Mouse (Mus musculus): ENCODE results near the gene Ankrd44.

The Ankrd44 gene

DNA sequence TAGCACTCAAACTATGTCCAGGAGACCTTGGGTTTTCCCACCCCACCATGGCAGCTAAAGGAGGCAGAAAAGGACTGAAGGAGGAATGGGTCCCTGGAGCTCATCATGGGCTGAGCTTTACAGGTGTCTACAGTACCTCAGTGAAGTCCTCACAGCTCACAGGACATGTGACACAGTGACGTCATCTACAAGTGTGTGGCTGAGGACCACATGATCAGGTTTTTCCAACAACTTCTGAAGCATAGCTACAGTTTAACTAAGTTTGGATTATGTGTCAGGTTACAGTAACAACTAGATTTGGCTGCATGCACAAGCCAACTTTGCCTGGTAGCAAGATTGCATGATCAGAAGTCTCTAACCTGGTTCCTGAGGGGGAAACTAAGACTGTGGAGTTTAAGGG, 78.9 kb downstream of the Ankrd44 start:
- no peak for DNase-seq (ENCODE audit: low spot score)

DNA sequence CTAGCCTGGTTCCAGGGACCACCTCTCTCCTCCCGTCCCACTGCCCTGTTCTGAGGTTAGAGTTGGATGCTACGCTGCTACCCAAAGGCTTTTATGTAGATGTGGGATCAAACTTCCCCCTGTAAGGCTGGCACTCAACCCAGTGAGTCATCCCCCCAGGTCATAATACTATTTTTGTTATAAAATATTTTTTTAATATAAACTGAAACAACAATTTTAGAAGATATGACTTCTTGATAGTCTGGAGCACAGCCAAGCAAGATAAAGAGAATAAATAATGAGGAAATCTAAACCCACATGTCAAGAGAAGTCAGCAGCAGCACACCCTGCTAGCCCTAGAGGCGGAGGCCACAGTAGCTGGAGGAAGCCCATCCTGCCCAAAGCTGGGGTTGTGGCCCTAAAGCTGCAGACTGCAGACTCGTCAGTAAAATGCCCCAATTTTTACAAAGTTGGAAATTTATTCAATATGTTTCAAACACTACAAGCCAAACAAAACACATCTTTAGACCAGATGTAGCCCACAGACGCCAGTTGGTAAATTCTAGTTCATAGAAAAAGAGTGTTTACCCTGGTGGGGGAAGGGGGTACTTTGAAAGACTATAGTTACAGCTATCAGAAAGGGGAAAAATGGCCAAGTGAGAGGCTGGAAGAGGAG, 79.7 kb downstream of the Ankrd44 start:
- DNase-seq (ENCODE audit: low spot score), result no peak

DNA sequence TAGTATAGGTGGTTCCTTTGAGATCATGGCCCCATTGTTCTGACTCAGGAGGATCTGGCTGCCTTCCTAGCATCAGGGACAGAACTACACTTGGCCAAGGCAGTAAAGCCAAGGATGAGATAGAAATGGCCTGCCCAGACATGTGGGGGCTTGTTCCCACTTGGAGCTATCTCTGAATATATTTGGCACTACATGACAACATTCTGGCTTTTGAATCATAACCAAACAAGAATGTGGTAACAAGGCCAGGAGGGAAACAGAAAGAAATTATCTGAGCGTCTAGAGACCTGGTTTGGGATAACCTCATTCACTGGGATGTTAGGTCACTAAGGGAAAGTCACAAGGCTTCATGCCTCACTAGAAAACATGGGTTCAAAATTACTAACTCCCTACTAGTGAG, 81.8 kb downstream of the Ankrd44 start:
- no peak for DNase-seq (ENCODE audit: low spot score)

DNA sequence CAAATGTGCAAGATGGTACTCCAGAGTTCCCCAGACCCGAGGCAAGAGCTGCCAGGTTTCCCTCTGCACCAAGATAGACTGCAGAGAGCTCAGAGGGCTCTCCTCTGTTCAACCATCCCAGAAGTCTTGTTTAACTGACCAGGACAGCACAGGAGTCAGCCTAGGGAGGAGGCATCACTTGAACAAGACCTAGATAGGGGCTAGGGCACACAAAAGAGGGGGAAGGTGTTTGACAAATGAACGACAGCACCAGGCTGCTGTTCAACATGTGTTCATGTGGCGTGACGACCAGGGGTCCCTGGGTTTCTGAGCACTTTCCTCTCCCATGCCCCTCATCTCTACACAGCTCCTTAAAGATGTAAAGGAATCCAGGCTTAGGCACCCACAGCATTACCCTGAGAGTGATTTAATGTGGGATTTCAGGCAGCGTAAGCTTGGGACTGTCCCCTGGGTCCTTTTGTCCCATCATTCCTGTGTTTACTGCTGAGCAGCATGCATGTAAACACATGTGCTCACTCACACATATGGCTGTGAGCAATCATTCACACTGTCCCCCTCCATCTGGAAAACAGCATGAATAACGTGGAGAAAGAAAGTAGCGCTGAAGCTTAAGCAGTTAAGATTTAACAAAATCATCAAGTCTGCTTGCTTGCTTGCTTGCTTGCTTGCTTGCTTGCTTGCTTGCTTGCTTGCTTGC, 83.3 kb downstream of the Ankrd44 start:
- no peak for DNase-seq (ENCODE audit: low spot score)

DNA sequence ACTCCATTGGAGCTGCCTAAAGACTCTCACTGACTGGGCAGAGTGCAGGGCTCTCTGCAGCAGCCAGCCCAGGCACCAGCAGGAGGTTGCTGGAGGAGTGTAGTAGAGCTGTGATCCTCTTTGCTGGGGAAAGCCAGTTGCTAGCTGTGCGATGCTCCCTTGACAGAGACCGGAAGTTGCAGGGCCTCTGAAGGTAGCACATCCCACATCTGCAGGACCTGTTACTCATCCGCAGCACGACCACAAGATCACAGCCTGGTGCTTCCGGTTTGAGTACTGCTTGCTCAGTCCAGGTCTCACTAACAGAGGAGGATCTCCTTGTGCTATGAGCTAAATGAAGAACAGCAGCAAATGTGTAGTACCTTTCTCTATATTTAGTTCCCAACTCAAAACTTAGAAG, 84.4 kb downstream of the Ankrd44 start:
- no peak for DNase-seq (ENCODE audit: low spot score)

DNA sequence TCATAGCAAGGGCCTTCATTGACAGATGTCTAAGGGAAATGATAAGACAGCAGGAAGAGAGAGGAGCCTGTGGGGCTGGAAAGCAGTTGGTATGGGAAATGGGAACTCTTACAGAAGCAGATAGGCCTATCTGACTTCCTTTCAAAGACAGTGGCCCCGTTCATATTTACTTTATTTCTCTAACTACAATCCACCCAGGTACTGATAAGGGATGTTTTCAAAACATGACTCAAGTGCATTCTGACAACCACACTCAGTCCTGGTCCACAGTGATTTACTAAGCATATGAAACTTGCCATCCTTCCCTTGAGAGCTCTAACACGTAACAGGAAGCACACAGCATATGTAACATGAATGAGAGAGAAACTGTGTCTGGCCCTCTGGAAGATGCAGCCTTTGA, 86.1 kb downstream of the Ankrd44 start:
- DNase-seq (ENCODE audit: low spot score), result no peak

DNA sequence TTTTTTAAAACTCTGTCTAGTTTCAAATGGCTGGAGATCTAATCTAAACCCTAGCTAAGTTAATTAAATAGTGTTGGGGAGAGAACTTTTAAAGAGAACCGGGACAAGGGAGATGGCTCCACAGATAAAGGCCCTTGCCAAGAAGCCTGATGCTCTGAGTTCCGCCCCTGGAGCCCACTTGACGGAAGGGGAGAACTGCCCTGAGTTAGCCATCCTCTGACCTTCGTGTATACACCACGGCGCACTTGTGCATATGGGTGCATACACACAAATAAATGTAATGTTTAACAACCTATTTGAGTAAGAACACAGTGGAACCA, 87.7 kb downstream of the Ankrd44 start:
- DNase-seq (ENCODE audit: low spot score), result no peak

DNA sequence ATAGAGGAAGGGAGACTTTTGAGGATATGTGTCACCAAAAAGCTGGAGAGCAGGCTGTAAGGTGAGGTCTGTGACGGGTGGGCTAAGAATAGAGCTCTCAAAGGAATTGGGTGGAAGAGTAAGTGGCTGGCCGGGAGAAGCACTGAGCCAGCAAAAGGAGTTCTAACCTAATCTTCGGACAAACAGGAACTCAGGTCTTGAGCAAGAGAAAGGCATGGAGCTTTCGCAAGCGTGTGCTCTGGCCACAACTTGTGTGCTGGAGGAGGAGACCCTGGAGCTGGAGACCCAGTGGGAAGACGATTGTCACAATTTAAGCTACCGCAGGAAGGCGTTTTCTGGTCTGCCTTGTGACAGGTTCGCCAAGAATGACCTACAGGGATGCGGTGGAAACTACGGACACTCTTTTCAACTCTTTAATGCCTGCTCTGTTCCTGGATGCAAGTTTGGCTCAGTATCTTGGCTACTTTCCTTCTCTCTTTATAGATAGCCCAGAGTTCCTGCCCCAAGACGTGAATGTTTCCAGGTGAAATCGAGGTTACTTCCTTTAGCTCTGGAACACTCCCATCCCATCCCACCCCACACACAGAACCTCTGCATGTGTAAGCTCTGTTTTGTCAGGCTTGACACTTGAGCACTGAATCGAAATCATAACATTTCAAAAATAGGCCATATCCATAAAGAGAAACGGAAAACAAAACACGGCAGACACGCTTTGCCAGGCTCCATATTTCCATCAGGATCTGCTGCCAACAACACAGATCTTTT, 88.3 kb downstream of the Ankrd44 start:
- DNase-seq (ENCODE audit: low spot score), result no peak

DNA sequence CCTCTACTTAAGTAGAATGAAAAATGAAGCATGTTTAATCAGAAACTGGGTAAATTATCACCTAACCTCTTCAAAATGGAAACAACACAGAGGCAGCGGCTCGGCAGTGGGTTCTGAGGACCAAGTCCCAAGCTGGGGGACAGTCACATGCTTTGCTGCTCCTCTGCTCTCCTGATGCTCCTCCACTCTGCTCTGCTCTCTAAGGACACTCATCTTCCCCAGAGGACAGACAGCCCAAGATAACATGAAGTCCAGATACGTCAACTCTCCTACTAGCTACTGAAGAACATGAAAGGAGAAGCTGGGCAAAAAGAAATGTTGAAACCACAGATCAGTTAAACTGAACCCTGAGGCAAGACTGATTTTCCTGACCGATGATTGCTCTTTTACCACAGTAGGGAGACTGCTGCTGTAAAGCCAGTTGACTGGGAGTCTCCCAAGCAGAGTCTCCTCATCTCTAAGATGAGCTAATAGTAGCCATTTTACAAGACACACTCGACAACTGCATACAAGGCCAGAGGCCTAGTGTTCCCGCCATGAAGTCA, 90.5 kb downstream of the Ankrd44 start:
- DNase-seq (ENCODE audit: low spot score), result no peak

DNA sequence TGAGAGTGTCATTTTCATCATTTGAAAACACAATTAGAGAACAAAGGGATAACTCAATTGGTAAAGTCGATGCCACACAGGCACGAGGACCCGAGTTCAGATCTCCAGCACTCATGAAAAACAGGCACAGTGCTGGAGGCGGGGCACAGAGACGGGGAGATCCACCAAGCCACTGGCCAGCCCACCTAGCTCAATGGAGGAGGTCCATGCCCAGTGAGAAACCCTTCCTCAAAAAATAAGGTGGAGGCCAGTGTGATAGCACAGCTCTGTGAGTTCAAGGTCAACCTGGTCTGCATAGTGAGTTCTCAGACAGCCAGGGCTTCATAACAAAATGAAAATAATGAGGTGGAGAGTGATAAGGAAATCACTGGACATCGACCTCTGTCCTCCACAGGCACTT, 93.0 kb downstream of the Ankrd44 start:
- no peak for DNase-seq (ENCODE audit: low spot score)

DNA sequence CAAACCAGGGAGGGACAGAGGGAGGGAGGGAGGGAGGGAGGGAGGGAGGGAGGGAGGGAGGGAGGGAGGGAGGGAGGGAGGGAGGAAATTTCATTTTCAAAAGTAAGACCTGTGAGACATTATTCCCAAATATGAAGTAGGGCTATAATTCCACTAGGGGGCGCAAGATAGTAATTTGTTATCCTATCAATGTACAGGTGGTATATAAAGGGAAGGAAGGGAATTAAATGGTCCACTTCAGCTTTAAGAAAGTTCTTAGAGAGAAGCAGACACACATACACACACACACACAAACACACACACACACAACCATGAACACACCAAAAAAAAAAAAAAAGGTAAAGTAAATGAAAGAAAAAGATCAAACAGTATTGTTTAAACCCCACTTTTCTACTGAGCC, 93.4 kb downstream of the Ankrd44 start:
- DNase-seq (ENCODE audit: low spot score), result no peak

DNA sequence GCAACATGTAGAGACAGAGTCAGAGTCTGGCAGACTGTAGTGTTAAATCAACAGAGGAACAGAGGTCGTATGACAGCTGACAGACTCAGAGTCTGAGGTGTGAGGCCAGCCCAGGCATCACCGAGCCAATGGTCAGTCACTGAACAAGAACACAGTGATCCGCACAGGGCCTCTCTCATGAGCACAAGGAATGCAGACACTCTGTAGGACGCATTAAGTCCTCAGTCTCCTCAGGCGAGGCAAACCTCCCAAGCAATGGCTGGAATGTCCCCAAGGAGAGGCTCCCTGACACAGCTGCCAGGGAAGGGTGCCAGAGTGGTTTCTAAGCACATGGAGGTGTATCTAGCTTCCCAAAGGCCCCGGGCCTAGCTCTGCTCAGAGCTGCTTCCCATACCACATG, 96.0 kb downstream of the Ankrd44 start:
- DNase-seq (ENCODE audit: low spot score), result no peak

DNA sequence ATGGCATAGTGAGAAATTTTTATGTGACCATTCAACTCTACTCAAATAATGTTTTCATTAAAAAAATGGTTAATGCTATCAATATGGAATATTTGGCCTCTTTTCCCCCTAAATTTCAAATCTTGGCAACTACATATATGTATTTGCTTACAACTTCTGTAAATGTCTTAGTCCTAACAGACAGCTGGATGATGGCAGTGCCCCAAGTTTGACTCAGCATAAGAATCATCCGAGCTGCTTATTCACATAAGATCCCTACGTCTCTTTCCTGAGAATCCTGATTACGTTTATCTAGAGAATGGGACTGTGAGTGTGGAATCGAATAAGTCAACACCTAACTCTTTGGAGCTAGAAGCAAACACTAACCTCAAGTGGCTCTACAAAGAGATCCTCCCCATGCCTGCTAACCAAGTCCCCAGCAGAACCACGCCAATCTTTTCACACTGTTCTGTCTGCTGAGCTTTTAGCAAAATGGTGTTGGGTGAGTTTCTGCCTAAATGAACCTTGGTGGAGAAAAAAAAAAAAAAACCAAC, 96.4 kb downstream of the Ankrd44 start:
- DNase-seq (ENCODE audit: low spot score), result no peak

DNA sequence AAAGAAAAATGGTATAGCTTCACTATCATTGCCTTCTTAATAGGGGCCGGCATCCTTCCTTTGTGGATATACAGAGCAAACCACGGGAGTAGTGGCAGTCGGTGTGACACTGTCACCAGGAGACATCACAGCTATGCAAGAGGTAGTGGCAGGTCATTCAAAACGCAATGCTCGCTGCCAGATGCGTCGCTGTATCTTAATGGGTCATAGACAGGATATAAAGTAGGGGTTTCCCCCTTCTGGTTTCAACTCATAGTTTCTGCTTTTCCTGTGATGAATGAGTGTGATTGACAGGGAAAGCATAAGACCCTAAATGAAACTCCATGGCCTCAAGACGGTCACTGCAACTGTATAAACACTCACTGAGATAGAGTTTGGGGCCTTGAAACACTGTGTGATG, 98.4 kb downstream of the Ankrd44 start:
- no peak for DNase-seq (ENCODE audit: low spot score)

DNA sequence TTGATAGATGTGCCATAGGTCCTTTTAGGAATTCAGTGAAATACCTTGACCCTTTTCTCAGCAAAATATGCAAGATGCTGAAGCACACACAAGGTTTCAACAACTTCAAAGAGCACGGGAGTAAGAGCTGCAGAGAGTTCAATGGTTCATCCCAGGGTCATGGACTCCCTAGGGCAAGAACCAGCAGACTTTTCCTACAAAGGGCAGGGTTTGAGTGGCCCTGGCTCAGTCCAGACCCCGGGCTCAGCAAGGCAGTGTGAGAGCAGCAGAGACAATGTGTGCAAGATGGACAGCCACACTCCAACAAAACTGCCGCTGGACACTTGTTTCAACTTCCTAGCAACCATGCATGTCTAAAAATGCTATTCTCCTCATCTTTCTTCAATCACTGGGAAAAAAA, 98.8 kb downstream of the Ankrd44 start:
- DNase-seq (ENCODE audit: low spot score), result no peak

DNA sequence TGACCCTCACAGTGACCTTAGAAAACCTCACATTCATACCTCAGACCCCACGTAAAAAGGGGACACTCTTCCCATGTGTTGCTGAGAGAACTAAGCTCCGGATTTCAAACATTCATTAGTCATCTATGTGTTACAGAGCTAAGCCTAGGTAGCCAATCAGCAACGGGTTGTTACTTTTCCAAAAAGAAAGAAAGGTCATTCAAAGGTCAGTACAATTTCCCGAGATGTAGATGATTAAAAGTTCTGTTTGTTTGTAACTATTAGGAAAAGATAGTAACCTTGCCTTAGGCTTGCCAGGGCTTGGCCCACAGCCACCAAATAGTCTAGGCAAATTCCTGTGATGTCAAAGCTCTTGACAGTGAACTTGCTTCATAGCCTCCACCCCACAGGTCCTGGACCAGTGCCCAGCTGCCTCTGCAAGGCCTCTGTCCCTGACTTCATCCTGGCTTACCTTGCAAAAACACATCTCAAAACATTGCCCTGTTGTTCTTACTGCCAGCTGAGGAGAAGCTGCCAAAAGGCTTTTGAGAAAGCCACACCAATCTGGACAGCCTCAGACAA, 99.7 kb downstream of the Ankrd44 start:
- peak; percentile 27 for DNase-seq (ENCODE audit: low spot score)

DNA sequence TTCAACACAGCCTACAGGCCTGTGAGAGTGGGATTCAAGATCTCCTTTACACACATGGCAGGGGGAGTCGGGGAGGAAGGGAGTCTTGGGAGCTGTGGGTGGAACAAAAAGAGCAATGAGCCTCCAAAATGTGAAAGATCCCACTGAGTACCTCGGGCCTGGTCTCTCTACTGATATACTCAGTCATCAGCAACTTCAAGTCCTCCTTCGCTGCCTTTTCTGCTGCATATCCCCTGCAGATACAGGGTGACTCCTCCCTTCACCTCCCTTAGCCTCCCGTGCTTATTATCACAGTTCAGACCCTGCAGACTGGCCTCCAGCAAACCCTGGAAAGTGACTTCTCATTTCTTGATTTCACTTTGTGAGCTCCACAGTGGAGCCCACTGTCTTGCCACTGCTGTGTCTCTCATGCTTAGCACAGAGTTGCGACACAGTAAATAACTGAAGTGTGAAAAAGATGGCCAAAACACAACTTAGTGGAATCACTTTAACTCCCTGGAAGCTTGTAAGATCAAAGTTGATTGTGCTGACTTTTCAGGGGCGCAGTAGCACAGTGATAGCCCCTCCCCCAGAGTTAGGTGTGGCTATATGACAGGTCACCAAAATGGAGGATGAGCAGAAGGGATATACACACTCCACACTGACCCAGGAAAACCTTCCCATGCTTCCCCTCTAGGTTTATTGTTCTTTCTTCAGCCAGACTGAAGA, 100.3 kb downstream of the Ankrd44 start:
- no peak for DNase-seq (ENCODE audit: low spot score)

DNA sequence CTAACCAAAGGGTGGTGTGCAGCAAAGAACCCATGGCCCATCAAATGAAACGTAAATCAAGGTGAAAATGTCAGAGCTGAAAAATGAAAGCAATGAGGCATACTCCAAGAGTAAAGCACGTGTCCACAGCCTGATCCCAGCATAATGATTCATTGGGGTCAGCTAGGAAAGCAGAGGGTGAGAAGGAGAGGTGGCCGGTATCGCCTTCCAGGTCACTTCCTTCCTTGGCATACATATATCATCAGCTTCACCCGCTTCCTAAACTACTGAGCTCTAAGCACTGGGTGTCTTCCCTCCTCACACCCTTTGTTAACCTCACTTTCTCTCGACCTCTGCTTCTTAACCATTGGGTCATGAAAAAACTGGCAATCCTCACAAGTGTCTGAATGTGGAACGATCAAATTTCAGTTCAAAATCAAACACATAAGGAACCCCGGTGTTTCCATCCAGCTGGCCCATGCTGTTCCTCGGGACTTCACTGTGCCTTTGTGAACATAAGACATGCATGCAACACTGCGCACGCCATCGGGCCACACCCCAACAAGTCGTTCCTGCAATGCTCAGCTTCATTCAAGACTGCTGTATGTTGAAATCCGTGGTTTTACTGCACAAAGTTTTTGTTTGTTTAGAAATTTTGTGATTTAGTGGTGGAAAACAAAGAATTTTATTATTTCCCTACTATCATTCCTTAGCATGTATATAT, 101.9 kb downstream of the Ankrd44 start:
- DNase-seq (ENCODE audit: low spot score), result no peak

DNA sequence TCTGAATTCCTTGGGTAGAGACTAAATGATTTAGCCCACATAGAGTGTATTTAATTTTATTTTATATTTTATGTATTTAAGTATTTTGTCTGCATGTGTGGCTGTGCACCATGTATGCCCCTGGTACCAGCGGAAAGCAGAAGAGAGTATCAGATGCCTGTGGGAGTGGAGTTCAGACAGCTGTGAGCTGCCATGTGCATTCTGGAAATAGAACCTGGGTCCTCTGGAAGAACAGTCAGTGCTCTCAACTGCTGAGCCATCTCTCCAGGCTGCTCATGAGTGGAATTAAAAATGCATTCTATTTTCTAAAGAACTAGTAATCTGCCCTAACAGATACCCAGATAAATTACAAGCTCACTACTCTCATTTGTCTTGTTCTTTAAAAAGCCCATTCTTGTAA, 104.4 kb downstream of the Ankrd44 start:
- DNase-seq (ENCODE audit: low spot score), result no peak

DNA sequence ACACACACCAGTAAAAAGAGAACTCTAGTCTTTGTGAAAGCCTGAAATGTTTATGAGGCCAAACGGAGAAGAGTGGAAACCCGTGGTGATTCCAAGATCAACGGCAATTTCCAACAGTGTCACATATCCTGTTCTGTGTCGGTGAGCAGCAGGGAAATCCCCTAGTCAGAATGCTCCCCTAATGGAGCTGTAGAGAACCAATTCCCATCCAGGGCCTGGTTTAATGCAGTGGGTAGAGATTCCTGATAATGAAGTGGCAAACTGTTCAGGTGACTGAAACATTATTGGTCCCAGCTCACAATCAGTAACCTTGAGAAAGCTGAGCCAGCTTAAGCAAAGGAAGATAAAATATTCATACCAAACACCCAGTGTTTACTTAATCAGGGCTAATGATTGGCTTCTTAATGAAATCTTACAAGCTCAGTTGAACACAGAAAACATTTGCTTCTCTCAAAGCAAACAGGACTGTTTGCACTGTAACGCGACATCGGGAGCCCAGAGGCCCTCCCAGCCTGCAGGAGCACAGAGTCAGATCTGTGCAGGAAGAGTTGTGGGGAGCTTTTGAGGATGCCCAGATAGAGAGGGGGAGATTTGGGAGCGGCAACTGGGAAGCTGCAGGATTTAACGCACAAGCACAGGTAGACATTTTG, 110.9 kb downstream of the Ankrd44 start:
- no peak for DNase-seq (ENCODE audit: low spot score)
